Mouse (Mus musculus) CH12.LX (cell line): ENCODE results near the gene Edaradd.

Experiments used
- CTCF ChIP-seq, 2 experiments: IDR thresholded peaks in 1 of 2; conservative IDR thresholded peaks in 1 of 2; 2 replicates each; pipeline ENCODE4 v1.5.1; 2011 to 2012; ENCODE audit warnings: low read depth in 2 of 2, low read length in 2 of 2, improper control_type of control experiment in 1 of 2, inconsistent platforms in 1 of 2, mild to moderate bottlenecking in 1 of 2, moderate library complexity in 1 of 2
- ELF1 ChIP-seq: IDR thresholded peaks from 2 replicates; pipeline ENCODE4 v1.6.1; 2014; ENCODE audit warnings: low read depth, mild to moderate bottlenecking, inconsistent platforms, low read length, improper control_type of control experiment
- MAX ChIP-seq: IDR thresholded peaks from 2 replicates; pipeline ENCODE4 v1.6.1; 2011; ENCODE audit warnings: low read length, improper control_type of control experiment
- NRF1 ChIP-seq: IDR thresholded peaks from 2 replicates; pipeline ENCODE4 v1.6.1; 2014; ENCODE audit warnings: low read depth, mild to moderate bottlenecking, inconsistent platforms, low read length, improper control_type of control experiment, moderate library complexity
- POLR2A ChIP-seq: IDR thresholded peaks from 2 replicates; pipeline ENCODE4 v1.6.1; 2011; ENCODE audit warnings: low read depth, mild to moderate bottlenecking, improper control_type of control experiment, low read length
- POLR2AphosphoS2 ChIP-seq: IDR thresholded peaks from 2 replicates; pipeline ENCODE4 v1.6.1; 2011; ENCODE audit warnings: low read depth, low read length, improper control_type of control experiment
- ZMIZ1 ChIP-seq: IDR thresholded peaks from 2 replicates; pipeline ENCODE4 v1.6.1; 2012; ENCODE audit warnings: low read depth, mild to moderate bottlenecking, inconsistent platforms, low read length, improper control_type of control experiment

GRCm38 (mm10) chr13:12510032-12510431 is 10.2 kb downstream of the Edaradd start:
- no peak for TF ChIP-seq CTCF (conservative IDR thresholded peaks at IDR 0.05 in 1 of 2, IDR thresholded peaks at IDR 0.05 in 1 of 2; ENCODE audit: low read depth in 2 of 2, low read length in 2 of 2)
- TF ChIP-seq ELF1: no peak
- no peak for TF ChIP-seq POLR2A
- TF ChIP-seq MAX: no peak
- TF ChIP-seq POLR2AphosphoS2: no peak
- TF ChIP-seq ZMIZ1: no peak
- TF ChIP-seq NRF1: no peak
